Mouse (Mus musculus) heart, adult 11 months (tissue): Measurements from ENCODE around the gene Olfr643.
"Not testable (repeated sequence)": the region's sequence is repeated elsewhere in the genome, so short reads cannot be mapped to it uniquely, and the experiment has no call there.

Experiments
- DNase-seq: peaks from one replicate; pipeline ENCODE4 v3.0.0; 2022

Gene Olfr643

GRCm38 (mm10) chr7:104017203-104017602 is 120.0 kb downstream of the Olfr643 start, which contains the start of gene Olfr639:
TSS of gene Olfr639 (minus strand) at chr7:104017303.
- no peak for DNase-seq

GRCm38 (mm10) chr7:103999124-103999523 is 138.1 kb downstream of the Olfr643 start:
- no peak for DNase-seq

GRCm38 (mm10) chr7:103998446-103998845 is 138.8 kb downstream of the Olfr643 start, which contains the start of gene Olfr638:
TSS of gene Olfr638 (plus strand) at chr7:103998746.
- no peak for DNase-seq

GRCm38 (mm10) chr7:103971782-103972181 is 165.4 kb downstream of the Olfr643 start:
- DNase-seq: no peak

- DNase-seq: no peak
Observed at GRCm38 (mm10) chr7:103970852-103971251, 166.4 kb downstream of the Olfr643 start, which contains the start of gene Olfr635. TSS of gene Olfr635 (plus strand) at chr7:103971152.

- not testable (repeated sequence) for DNase-seq
Observed at GRCm38 (mm10) chr7:103966873-103967272, 170.3 kb downstream of the Olfr643 start.
